Mouse (Mus musculus) forelimb bud, embryonic 11.5 days (tissue): ENCODE measurements around the gene Atxn1.

ENCODE experiments used
- DNase-seq: peaks from one replicate; pipeline ENCODE4 v3.0.0-alpha.2; 2012; ENCODE audit warnings: low read depth, low spot score

Atxn1 gene

DNA sequence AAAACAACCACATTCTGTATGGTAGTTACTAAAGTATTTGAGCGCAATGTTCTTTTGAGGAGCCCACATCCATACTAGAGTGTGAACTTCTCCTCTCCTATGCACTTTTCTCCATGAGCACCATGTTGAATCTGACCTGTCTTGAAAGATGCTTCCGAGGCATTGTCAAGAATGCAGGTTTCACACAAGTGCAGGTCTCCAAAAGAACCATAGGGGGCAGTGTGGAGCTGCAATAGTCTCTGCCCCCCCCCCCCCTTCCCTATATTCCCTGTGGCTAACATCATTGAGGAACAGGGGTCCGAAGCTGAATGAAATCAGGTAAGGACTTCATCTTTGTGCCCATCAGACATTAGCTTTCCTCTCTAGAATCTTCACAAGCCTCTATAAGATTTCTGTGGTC, 332.7 kb downstream of the Atxn1 start:
- no peak for DNase-seq

GRCm38 (mm10) chr13:45630518-45631290, 334.1 kb downstream of the Atxn1 start:
- DNase-seq: peak; percentile 2

DNA sequence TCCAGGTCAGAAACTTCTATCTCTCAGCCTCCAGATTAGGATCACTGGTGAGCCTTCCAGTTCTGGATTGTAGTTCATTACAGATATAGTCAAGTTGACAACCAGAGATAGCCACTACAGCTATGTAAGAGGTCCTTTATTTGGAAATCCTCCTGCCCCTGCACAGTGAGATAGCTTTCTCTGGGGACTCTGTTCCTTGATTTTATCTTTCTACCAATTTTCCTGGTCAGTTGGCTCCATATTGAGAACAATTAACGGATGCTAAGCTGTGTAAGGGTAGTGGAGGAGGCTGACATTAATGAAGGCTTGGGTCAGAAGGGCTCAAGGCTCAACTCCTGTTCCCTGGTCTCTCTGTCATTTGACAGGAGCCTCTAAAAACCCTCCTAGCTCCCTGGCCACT, 335.1 kb downstream of the Atxn1 start:
- DNase-seq: no peak

DNA sequence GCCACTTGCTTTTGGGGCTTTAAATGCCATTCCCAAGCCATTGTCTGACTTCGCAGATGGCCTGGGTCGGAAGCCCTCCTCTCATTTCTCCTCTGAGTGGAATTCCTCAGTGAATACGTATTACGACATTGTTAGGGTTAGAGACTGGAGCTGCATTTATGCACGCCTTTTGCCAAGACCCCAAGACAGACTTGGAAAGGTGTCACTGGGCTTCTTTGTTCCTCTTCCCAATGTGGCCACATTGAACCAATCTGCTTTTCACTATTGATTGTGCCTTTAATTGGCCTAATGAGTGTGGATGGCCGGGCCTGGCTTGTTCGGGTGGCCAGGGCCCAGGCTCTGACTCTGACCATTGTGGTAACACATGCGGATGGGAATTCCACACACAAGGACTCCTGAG, 336.5 kb downstream of the Atxn1 start:
- DNase-seq: no peak

GRCm38 (mm10) chr13:45627206-45627751, 337.5 kb downstream of the Atxn1 start:
- peak; percentile 6 for DNase-seq

GRCm38 (mm10) chr13:45625740-45626139, 339.1 kb downstream of the Atxn1 start:
- no peak for DNase-seq

- peak; percentile 6 for DNase-seq
These were observed 341.0 kb downstream of the Atxn1 start for GRCm38 (mm10) chr13:45623846-45624245.

DNA sequence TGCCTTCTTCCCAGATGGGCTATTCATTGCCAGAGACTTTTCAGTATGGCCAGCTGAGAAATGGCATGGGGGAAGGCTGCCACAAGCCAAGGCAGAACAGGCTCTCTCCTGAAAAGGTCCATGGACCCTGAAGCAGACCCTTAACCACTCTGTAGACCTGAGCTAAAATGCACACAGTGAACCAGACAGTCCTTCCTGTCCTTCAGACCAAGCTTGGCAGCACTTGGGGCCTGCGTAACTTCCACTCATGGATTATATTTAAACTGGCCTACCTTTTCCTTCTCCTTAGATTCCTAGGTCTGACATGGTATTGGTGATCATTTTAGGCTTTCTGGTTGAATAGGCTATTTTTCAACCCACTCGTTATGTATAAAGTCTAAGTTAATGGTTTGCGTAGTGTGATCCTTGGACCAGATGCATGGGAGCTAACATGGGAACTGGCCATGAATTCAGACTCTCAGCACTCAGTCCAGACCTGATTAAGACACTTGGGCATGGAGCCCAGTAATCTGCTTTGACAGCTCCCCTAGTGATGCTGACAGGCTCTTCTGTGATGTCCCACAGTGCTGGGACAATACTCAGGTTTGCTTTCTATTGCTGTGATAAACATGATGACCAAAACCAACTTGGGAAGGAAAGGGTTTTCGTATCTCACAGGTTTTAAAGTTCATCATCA, 341.8 kb downstream of the Atxn1 start:
- no peak for DNase-seq

GRCm38 (mm10) chr13:45620687-45621086, 344.1 kb downstream of the Atxn1 start:
- no peak for DNase-seq

DNA sequence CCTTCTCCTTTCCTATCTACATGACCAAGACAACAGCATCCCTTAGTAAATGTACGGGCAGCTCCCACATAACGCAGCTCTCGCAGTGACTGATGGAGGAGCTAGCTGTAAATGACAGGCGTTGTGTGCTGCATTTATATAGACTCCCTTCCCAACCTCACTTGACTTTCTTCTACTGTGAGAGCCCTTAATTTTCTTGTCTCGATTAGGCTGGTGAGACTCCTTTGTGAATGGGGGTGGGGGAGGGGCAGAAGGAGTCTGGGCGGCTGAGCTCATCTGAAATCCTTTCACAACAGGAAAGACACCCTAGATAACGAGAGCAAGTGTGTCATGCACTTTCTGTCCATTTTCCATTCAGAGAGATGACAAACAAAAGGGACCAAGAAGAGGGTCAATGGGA, 344.5 kb downstream of the Atxn1 start:
- DNase-seq: no peak

DNA sequence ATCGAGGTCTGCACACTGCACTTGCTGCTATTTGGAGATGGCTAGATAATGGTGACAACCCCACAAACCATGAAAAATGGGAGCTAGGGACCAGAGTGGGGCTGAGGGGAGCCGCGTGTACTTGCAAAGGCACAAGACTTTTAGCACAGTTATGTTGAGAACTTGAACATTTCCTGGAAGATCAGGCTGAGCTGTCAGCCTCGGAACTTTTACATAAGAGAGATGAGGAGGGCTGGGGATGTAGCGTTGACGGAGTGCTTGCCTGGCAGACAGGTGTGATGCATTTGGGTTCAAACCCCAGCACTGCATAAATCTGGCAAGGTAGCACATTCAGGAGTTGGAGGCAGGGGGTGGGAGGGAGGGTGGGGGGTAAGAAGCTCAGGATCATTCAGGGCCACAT, 346.8 kb downstream of the Atxn1 start:
- DNase-seq: no peak

DNA sequence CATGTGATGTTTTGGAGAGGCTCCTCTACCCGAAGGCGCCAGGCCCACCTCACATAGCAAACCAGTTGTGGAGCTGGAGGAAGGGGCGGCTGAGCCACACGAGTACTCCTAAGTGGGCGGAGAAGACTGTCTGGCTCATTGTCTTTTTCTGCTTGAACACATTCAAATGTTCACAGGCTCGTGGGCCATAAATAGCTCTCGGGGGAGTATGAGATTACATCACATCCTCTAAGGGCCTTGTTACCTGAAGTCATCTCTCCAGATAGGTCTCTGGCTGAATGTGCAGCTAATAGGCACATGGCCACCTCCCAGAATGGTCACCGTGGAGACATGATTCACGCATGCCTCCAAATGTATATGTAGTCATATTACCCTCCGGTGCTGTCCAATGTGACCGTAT, 350.0 kb downstream of the Atxn1 start:
- DNase-seq: no peak

DNA sequence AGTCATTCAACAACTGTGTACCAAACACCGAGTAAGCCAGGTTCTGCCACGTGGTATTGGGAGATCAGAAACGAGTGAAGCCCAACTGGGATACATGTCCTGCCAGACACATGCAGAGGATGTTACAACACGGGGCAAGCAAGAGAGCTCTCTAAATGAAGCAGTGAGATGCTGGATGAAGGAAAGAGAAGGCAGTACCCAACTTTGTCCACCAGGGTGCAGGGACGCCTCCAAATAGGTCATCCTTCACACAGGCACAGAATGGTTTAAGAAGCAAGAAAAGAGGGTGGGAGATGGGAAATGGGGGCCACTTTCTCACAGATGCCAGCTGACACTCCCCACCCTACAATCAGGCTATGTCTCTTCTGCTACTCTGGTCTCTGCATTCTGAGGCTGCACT, 351.5 kb downstream of the Atxn1 start:
- peak; percentile 43 for DNase-seq

DNA sequence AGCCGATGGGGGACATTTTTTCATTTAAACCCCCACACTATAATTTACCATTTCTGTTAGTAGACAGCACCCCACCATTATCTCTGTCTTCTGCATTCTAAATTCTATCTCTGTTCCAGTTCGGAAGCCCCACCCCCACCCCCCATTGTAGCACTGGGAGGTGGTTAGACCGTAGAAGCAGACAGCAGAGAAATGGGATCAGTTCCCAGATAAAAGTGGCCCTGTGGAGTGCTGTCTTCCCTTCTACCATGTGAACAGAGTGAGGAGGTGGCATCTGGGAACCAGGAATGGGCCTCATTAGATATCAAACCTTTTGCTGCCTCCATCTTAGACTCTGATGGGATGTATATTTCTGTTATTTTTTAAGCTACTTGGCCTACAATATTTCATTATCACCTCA, 353.3 kb downstream of the Atxn1 start:
- DNase-seq: no peak

GRCm38 (mm10) chr13:45609461-45609860, 355.3 kb downstream of the Atxn1 start:
- DNase-seq: no peak

DNA sequence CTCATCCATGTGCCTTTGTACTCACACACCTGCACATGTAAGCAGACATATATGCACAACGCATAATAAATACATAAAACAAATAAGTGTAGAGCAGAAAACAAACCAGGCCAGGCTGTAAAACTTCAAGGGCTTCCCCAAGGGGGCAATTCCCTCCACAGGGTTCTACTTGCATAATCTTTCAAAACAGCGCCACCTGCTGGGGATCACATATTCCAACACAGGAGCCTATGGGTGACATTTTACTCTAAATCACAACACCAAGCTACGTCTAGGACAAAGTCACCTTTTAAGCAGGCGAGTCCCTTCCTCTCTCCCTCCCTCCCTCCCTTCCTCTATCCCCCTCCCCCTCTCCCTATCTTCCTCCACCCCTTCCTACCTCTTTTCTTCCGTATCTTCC, 356.2 kb downstream of the Atxn1 start:
- DNase-seq: no peak

- DNase-seq: no peak
These were observed 356.9 kb downstream of the Atxn1 start for GRCm38 (mm10) chr13:45607946-45608345.

- no peak for DNase-seq
These were observed 361.2 kb downstream of the Atxn1 start for GRCm38 (mm10) chr13:45603636-45604035.

GRCm38 (mm10) chr13:45600443-45600842, 364.4 kb downstream of the Atxn1 start:
- no peak for DNase-seq

GRCm38 (mm10) chr13:45599831-45600230, 365.0 kb downstream of the Atxn1 start:
- no peak for DNase-seq

GRCm38 (mm10) chr13:45595416-45595815, 369.4 kb downstream of the Atxn1 start:
- DNase-seq: no peak

DNA sequence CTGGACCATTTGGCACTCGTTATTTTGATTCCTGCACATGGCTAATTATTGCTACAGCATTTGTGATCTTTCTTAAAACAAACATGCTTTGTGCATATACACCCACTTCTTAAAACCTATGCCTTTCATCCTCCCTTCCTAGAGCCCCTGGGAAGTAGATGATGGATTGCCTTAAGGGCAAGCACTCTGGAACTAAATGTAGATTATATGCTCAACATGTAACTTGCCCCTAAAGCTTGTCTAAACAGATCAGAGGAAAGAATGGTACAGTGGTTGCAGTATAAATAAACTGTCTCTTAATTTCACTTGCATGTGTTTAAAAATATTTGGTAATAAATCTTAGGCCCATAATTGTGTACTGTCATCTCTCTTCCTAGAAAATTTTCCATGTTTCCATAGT, 370.9 kb downstream of the Atxn1 start:
- no peak for DNase-seq

GRCm38 (mm10) chr13:45590898-45591297, 373.9 kb downstream of the Atxn1 start:
- DNase-seq: no peak
